Mouse (Mus musculus) induced T-regulatory cell, adult 2 months (primary cell): ENCODE results near the gene Gm28048.

Experiments
- DNase-seq: peaks from one replicate; pipeline ENCODE4 v3.0.0-alpha.2; 2012; ENCODE audit warnings: low read depth

Gm28048 gene

DNA sequence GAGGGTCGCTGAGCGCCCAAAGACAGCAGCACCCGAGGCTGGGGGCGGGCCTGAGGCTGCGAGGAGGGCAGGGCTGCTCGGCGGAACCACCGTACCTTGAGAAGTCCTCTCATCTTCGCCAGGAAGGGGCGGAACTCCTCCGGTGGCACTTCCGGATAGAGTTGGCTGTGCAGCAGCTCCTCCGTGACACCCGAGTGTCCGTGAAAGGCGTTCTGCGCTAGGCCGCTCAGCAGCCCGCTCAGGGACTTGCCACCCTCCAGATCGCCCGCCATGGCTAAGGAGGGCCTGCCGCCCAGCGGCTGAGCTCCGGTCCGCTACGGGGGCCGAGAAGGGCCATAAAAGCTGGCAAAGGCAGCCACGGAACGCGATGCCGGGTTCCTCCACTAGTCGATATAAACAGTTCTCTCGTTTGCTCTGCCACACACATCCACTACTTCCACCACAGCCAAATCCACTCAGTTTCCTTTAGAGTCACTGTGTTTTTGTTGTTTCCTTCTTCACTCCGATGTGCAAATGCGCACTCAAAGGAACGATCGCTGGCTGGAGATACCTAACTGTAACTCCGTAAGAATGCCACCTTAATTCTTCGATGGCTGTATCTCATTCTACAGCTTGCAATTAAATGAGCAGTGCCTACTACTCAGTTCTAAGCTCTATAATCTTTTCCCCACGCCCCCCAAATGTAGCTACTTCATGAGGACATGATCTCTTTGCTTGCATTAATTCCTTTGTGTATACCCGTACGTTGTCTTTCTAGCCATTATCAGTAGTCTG, at the start of gene Gm28048, which contains the start of gene Commd1:
TSS of gene Gm28048 (minus strand) at position 107 of the 774 bp plus-strand sequence.
TSS of gene Commd1 (minus strand) at position 399 of the 774 bp plus-strand sequence.
- peak; percentile 96 for DNase-seq

DNA sequence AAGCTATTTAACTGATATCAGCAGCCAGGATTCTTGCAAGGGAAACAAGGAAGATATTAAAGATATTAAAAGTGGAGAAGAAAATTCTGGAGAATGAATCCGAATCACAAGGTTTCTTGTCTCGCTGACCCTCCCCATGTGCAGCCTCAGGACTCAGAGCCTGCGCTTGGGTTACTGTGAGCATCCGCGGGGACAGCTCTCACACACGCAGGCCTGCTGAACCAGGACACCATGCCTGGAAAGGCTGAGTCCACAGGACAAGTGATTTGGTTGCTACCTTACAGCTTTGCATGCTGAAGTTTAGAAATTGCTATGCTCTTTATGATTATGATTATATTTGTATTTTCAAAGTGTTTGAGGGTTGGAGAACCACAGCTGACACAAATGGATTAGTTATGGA, 47.5 kb upstream of the Gm28048 start:
- DNase-seq = no peak

DNA sequence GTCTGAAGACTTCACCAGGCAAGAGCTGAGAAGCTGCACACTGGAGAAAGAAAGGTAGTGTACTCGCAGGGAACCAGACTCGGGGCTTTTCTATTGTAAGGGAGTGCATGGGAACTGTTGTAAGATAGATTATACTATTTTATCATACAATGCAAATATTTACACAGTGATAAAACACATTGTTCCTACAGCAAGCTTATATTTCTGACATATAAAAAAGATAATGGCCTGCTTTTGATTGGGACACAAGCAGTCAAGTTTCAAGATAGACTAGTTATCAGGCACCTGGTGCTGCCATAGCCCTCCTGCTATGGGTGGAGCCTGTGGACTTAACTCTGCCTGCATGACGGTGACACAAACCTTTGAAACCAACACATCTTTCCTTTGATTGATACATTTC, 47.1 kb upstream of the Gm28048 start:
- DNase-seq = no peak

DNA sequence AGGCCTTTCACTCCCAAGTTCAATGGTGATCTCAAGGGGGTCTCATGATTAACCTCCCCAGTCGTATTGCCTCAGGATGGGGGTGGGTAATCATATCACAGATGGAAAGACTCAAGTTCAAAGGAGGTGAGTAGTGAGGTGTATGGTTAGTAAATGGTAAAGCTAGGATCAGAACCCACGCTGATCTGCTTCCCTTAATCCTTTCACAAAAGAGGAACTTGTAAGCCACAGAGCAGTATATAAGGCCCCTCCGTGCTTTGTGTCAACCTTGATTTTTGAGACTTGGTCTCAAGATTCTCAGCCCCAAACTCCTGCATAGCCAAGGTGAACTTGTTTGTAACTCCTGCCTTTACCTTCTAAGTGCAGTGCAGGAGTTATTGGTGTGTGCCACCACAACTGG, 42.3 kb upstream of the Gm28048 start:
- no peak for DNase-seq

DNA sequence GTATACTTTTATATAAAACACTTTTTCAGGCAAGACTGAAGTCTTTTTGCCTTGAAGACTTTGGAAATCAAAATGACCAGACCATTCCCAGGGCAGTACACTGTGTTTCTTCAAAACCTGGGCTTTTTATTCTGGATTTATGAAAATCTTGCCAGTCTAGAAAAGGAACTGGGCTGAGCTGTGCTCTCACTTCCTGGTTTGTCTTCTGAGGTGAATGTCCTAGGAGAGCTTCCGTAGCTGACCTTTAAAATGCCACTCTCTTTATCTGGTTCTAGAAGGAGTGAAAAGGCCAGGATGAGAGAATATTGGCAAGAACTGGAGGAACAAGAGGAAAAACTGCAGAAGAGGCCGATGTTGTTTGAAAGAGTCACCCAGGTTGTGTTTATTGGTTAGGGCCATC, 41.3 kb upstream of the Gm28048 start:
- no peak for DNase-seq

DNA sequence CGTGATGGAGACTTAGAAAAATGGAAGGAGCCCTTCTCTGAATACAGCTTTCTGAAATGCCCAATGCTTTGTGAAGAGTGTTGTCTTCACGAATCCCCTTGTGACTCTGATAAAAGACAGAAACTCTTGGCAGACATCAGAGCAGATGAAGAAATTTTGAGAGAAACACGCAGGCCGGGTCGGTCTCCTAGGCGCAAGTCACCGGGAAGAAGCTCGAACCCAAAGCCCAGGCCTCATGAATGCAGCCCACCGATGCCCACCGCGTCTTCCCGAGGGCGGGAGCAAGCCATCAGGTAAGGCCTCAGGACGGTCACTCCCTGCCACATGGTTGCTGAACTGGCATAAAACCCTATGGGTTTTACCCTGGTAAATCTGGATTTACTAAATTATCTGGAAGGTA, 39.0 kb upstream of the Gm28048 start:
- DNase-seq = no peak

DNA sequence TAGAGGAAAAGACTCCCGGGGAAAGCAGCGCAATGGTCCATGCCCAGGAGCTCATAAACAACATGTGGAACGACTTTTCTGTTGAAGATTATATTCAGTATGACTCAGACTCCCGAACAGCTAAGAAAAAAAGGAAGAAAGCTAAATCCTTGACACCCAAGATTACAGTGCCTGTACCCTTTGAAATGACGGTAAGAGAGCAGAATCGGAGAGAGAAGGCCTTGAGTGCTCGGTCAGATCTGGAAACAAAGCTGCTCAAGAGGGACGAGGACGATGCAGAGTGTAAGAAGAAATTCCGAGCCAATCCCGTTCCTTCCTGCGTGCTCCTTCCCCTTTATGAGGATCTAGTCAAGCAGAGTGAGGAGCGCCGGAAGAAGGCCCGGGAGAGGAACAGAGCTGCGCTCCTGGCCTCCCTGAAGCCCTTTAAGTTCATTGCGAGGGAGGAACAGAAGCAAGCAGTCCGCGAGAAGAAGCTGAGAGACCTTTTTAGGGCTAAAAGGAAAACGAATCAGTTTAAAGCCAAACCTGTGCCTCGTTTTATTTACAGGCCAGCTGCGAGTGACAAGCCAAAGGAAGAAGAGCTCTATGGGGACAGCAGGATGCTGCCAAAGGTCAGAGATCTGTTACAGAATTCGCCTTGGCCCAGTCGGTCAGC, 38.4 kb upstream of the Gm28048 start:
- no peak for DNase-seq

DNA sequence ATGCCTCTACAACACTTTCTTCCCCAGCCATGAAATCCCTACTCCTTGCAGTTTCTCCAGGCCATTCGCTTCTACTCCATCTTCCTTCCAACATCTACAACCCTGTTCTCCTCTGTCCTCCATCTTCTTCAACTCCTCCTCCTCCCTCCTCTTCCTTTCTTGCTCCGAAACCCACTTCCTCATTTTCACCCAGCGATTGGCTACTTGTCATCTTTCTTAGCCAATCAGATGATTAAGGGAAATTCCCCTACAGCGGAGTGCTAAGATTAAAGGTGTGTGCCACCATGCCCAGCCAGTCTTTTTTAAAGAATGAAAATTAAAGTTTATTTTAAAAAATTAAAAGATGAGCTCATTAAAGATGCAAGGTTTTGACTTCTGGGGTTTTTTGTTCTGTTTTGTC, 36.1 kb upstream of the Gm28048 start:
- peak; percentile 22 for DNase-seq

DNA sequence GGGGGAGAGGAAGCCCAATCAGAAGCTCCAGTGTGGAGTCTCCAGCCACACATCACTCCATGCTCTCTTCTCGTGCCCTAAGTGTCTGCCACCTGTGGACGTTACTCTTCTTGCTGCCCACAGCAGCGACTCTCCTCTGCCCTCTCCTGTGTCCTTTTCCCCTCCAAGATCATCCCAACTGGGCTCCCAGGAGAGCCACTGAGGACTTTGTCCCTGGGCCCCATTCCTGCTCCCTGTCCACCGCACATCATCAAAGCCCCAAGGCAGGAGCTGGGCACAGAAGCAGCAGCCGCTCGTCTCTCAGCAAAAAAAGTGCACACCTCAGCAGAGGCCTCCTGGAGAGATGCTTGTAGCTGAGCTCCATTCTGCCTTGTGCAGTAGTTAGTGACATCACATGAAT, 33.1 kb upstream of the Gm28048 start:
- DNase-seq = no peak

DNA sequence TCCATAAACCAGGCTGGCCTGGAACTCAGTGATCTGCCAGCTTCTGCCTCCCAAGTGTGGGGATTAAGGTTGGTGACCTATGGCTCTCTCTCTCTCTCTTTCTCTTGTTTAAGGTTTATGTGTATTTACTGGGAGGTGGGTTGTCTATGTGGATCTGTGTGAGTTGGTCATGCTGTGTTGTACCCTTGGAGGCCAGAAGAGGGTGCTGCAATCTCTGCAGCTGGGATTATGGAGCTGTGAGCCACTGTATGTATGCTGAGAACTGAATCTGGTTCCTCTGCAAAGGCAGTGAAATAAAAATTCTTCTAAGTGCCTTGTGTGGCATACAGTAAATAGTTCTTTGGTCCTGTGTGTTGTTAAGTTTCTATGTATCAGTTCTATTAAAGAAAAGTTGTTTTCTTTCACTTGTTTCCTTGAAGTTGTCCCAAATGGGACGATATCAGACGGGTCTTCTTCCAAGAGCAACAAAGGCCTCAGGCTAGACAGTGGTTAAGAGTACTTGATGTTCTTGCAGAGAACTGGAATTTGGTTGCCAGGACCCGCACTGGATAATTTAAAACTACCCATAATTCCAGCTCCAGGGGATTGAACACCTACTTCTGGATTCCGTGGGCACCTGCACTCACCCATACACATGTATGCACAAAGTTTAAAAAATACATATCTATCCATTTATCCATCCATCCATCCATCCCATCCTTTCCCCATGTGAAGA, 31.8 kb upstream of the Gm28048 start:
- peak; percentile 59 for DNase-seq

DNA sequence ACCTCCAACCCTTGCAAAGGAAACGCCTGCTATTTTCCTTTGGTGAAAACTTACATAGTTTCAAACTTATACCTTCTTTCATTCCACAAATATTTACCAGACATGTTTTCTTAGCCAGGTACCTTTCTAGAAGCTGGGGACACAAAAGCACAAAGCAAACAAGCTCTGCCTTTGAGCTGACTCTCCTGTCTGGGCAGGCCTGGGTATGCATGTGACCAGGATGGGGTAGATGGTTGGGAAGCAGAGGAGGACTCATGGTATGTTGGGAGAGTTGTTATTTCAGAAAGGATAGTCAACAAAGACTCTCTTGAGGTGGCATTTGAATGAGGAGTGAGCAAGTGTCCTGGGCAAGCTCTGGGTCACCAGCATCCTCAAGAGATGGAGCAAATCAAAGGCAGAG, 31.2 kb upstream of the Gm28048 start:
- DNase-seq = no peak

DNA sequence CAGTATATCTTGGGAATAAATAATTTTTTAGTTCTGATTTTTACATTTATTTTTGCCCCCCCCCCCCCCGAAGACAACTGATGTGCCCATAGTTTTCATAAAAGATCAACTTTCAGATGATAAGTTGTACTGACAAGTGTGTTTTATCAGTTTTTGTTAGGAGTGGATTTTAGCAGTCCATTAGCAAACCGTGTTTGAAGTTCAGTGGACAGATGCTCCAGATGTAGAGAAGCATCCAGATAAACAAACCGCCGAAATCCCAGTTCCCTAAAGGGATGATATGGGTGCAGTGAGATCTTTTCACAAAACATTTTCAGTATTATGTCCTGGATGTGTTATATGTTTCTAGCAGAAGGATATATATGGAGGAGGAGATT, 26.9 kb upstream of the Gm28048 start:
- DNase-seq = no peak

DNA sequence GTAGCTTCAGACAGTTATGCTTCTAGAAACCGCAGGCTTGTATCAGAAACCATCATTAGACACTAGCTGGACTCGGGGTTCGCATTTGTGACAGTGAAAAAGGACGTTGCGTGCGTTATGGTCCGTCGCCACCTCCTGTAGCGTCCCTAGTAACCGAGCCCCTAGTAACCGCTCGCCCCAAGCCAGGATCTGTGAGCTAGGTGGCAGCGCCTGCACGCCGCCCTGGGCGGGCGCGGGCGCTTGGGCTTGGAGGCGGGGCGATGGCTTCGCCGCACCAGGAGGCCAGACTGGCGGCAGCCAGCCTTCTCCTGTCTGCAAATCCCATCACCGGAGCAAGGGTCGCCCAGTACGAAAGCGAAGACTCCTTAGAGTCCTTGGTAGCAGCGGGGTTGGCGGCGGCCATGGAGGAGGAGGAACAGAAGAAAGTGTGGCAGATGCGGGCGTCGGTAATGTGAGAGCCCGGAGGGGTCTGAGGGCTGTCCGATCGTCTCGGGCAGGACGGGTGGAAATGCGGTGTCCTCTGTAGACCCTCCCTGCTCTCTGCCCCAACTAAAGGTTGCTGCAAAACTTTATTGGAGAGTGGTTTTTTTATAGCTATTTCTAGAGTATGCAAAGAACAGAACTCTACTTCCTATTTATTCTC, 26.4 kb upstream of the Gm28048 start:
- DNase-seq = peak; percentile 89

DNA sequence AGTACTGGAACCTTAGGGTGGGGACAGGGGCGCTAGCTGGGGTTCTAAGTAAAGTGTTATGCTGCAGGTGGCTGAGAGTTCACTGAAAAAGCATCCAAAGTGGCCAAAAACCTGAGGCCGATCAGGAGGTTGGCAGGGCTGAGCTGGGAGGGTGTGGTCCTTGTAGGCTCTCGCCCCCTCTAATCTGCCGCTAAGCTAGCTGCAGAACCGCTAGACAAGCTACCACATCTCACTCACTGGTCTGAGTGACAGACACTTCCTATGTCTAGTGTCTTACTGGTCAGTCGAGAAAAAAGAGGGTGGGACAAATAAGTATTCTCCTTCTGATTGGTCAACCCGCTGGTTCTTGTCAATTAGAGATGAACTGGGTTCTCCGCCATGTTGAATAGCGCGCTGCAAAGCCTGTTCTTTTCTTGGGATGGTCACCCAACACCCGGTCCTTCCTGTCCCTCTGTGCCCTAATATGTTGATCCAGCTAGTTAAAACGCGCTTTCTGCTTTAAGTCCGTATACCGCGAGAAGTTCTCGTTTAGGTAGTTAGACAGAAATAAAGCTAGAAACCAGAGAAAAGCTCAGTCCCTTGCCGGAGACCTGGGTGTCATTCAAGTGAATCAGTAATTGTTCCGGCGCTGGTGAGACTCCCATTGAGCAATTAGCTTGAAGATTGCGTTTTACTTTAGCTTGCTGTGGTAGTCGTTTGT, 25.7 kb upstream of the Gm28048 start, which contains the start of gene Fam161a:
TSS of gene Fam161a (plus strand) at position 51 of the 700 bp plus-strand sequence.
- DNase-seq = peak; percentile 93

DNA sequence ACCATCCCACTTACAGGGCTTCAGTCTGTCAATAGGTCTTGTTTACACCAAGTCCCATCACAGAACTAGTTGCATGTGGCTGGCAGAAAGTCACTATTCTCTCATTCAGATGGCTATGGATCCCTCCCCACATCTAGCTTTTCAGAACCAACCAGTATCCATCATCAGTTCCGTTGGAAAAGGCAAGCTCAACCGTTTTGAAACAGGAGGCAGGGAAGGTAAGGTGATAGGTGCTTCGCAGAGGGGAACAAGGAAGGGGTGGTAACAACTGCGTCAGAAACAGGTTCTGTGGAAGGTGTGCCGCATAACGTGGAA, 25.2 kb upstream of the Gm28048 start:
- DNase-seq = no peak

DNA sequence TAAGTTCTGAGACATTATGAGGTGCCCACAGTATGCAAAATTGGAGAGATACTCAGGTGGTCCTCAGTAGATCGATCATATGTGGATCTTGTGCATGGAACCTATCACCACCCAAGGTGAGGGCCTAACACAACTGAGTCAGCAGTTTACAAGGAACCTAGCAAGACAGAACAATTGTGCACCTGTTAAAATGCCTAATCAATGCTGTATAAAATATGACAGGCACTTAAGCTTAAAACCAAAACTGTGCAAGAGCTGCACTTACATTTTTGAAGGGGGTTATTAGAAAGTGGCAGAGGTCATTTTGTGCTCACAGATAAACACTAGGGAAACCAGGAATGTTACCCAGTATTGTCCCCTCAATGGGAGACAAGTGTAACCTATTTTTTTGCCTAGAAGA, 23.4 kb upstream of the Gm28048 start:
- no peak for DNase-seq

DNA sequence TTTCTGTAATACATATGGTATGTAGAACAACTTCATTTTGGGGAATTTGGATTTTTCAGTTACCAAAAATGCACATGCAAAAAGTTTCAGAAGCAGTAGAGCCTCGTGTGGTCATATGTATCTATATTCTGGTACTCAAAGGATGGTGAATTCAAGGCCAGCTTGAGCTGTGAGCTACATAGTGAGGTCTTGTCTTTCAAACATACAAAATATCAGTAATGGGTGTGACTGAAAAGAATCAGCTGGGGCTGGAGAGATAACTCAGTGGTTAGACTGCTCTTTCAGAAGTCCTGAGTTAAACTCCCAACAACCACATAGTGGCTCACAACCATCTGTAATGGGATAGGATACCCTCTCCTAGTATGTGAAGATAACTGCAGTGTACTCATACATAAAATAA, 16.4 kb upstream of the Gm28048 start:
- DNase-seq = no peak

DNA sequence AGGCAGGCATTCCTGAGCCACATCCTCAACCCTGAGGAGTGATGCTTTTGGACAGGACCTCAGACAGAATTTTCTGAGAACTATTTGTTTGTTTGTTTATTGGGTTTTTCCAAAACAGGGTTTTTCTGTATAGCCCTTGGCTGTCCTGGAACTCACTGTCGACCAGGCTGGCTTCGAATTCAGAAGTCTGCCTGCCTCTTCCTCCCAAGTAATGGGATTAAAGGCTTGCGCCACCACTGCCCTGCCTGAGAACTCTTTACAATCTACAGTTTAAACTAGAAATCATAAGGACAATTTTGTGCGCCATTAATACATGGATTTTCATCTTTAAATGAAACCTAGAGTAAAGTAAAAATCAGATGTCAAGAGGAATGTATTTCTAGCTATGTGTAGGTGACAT, 13.6 kb upstream of the Gm28048 start:
- DNase-seq = no peak

DNA sequence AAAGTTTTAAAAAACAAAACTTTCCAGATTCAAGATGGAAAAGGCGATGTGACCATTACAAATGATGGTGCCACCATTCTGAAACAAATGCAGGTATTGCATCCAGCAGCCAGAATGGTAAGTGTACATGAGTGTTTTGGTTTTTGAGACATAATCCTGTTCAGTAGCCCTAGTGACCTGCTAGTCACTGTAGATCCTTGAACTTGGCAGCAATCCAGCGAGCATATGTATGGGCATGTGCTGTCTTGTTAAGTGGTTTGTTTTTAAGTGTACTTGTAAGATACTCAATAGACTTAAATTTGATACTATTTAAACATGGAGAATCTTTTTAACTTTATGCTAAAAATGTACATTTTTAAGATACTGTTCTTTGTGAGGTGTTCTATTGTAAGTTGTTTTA, 12.4 kb upstream of the Gm28048 start:
- DNase-seq = no peak

DNA sequence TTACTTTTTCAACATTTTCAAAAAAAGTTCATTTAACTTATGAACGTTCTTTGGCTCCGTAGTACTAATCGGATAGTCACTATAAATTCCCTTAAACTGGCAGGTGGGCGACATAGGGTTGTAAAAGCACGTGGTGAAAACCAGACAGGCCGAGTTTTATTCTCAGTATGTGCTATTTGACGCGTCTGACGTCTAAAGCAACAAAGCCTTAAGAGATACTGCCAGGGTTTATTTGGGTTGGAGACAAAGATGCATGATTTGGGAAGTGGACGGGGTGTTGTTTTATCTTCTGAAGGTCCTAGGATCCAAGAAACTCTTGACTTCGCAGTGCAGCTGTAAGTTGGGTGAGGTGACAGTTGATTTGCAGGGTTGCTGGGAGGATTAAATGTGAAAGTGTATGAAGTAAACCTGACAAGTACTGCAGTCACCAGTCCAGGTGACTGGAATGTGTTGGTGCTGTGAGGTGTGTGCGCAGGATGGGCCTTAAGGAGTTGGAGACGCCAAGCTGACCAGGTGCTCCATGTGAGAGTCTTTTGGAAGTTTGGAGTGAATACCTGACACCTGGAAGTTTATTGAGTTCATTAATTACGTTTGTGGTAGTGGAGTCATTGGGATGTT, 9.4 kb upstream of the Gm28048 start:
- no peak for DNase-seq

DNA sequence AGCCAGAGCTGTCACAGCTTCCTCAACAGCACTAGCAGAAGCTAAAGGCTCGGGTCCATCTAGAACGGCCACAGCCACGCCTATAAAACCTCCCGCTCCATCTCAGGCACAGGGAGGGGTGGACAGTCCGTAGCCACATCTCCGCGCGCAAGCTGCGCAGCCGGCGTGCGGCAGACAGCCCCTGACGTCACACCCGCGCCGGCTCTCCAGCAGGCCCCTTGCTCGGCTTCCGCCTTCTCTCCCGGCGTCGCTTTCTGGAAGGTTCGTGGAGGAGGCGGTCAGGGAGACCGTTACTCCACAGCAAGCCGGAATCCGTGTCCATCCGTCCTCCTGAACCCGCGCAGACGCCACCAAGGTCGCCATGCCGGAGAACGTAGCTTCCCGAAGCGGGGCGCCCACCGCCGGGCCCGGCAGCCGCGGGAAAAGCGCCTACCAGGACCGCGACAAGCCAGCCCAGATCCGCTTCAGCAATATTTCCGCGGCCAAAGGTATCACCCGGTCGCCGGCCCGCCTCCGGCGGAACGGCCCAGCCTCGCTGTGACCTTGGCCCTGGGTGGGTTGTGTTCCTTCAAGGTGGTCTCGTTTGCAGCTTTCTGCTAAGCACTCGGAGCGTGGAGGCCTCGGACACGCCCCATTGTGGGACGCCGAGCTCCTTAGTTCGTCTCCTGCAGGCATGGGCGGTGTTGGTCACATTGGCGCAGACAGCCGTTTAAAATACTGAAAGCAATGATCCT, 8.7 kb upstream of the Gm28048 start, which contains the start of gene Cct4:
TSS of gene Cct4 (plus strand) at position 127 of the 734 bp plus-strand sequence.
- DNase-seq = peak; percentile 91
